Mouse (Mus musculus): ENCODE measurements at regions not wholly inside any gene's neighbourhood (a gene's known extent, or its start where the extent isn't known, plus 50 kb on each side); places are given as distances from the start of the nearest gene placed in this dataset.

- no peak for DNase-seq (ENCODE audit: low read depth, low spot score)
Observed at GRCm38 (mm10) chr6:31061813-31062212, 102.9 kb upstream of the Klf14 start.

- DNase-seq (ENCODE audit: low read depth, low spot score): no peak
Observed at GRCm38 (mm10) chr6:31065419-31065818, 106.5 kb upstream of the Klf14 start.

DNA sequence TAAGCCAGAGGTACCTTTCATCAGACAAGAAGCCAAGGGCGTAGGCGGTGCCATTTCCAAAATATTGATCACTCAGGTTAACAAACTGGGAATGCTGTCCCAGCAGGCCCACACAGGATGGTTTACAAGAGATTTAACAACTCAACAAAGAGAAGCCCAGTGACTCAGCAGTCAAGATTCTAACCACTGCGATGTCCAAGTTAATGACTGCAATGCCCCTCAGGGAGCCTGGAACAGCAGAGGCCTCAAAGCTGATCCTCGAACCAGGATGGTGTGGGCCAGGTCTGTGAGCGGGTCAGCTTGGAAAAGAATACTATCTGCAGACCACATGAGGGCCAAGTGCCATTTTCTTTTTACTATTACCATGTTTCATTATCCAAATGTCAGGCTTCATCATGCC, 108.0 kb upstream of the Klf14 start:
- DNase-seq (ENCODE audit: low read depth, low spot score): no peak

DNA sequence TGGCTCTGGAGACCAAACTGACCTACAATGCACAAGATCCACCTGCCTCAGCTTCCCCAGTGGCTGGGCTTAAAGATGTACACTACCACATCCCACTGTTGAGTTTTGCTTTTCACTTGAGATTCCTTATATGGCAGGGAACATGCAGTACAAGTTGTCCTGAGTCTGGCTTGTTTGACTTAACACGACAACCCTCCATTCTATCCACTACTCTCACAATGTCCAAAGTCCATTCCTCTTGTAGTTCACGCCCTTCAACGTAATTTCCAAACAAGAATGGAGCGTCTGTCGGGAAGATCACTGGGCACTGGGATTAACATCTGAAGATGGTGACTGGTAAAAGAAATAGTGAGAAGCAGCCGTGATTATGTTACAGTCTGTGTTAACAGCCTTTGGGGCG, 108.6 kb upstream of the Klf14 start:
- no peak for DNase-seq (ENCODE audit: low read depth, low spot score)

- DNase-seq (ENCODE audit: low read depth, low spot score): no peak
Observed at GRCm38 (mm10) chr6:31069243-31069642, 110.4 kb upstream of the Klf14 start.

DNA sequence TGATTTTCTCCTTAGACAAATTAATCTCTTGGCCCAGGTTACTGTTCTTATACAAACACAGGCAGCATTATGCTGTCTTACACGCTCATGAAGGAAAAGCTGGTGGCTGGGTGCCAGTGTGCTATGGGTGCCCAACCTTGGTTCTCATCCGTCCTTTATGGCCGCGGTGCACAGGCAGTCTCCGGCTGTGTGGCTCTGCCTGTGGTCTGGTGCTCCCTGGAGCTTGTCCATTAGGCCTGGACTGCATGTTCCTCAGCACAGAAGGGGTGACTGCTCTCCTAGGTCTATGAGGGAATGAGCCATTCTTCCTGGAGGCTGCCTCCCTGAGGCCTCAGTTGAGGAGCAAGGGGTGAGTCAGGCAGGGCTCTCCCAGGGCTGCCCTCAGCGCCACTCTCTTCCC, 111.7 kb upstream of the Klf14 start:
- no peak for DNase-seq (ENCODE audit: low read depth, low spot score)

DNA sequence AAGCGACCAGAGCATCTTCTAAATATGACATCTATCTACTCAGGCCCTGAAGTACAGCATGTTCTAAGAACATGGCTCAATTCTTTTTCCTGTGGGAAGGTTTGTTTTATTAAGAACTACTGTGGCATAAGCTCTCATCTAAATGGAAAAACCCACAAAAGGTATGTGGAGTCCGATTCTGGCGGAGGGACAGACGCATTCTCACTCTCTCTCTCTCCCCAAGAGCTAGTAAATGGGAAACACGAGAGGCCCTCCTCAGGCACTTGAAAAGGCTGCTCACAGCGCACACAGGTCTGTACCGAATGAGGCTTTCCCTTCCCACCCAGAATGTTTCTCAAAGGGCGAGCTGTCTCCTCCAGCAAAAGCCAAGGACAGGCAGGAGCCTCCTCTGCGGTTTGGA, 112.1 kb upstream of the Klf14 start:
- no peak for DNase-seq (ENCODE audit: low read depth, low spot score)

DNA sequence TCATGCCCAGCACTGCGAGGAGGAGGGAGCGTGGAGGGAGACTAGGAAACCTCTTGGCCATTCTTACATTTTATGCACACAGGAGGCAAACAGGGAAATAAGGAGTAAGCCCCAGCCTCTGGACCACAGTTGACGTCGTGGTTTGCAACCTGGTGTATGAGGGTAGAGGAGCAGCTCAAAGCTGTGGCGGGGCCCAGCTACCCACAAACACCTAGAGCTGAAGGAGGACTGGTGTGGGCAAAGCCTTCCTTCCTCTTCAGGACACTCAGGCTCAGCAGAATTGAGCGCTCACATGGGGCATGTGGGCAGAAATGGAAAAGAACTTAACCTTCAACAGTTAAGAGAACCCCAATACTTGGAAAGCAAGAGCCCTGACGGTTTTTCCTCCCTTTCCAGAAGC, 113.2 kb upstream of the Klf14 start:
- no peak for DNase-seq (ENCODE audit: low read depth, low spot score)

GRCm38 (mm10) chr6:31072559-31072958, 113.7 kb upstream of the Klf14 start:
- DNase-seq (ENCODE audit: low read depth, low spot score): no peak

DNA sequence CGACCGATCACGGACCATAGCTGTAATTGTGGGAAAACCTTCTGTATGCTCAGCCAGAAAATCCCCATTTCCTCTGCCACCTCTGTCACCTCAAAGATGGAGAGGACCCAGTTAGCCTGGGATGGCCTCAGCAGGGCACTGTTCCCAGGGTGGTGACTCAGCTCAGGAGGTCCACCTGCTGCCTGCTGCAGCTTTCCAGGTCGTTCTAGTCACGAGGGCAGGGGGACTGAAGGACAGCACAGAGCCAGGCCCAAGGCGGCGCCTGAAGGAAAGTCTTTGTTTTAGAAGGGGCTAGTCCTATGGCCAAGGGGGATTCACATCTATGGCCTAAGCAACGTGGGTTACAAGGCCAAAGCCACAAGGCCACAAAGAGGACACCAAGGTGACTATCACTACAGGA, 114.5 kb upstream of the Klf14 start:
- no peak for DNase-seq (ENCODE audit: low read depth, low spot score)

- no peak for DNase-seq (ENCODE audit: low read depth, low spot score)
Observed at GRCm38 (mm10) chr6:31074394-31074793, 115.5 kb upstream of the Klf14 start.

DNA sequence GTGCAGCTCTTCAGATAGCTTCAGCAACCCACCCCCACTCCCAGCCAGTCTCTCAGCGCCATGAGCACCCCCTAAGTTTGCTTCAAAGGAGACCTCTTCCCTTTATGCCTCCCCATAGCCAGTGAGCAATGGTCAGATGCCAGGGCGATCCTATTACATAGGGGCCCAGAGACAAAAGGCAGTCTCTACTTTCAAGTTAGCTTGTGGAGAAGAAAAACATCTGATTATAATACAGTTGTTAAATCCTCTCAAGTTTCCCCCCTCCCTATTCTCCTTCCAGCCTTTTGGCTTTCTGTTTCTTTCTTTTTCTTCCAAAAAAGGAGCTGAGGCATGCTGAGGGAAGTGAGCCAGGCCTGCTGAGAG, 116.3 kb upstream of the Klf14 start:
- DNase-seq (ENCODE audit: low read depth, low spot score): no peak

DNA sequence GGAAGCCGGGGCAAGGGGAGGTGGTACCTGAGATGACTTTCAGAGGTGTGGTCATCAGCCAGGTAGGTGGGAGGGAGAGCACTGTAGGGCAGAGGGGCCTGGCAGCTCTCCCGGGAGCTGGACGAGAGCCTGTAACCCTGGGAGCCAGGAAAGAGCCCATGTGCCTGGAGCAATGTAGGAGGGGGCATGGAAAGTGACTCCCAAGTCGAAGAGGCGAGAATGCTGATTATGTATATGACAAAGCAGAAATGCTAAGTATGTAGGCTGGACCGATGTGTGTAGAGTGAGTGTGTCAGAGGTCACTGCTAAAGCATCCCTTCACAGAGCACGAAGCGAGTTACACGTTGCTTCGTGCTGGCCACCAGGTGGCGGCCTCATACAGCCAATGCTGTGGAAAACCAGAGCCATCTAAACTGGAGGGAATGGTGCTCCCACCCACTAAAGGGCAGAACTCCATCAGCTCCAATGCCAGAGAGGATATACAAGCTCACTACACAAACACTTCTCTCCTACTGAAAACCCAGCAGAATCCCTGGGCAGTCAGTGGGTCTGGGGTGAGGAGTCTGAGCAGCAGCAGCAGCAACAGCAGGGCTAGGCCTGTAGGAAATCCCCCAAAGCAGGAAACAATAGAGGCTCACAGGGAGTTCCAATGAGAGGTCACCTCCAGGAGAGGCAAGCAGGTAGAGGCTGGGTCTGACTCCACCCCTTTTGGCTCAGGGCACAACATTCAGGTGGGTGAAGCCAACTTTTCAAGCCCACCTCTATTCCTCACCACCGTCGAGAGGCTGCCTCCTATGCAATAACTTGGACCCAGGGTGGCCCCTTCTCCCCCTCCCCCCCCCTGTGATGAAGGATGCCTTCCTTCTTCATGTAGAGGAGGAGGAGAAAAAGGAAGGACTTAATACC, 116.9 kb upstream of the Klf14 start:
- peak; percentile 42 for DNase-seq (ENCODE audit: low read depth, low spot score)

- no peak for DNase-seq (ENCODE audit: low read depth, low spot score)
Observed at GRCm38 (mm10) chr6:31076478-31076834, 117.6 kb upstream of the Klf14 start.

DNA sequence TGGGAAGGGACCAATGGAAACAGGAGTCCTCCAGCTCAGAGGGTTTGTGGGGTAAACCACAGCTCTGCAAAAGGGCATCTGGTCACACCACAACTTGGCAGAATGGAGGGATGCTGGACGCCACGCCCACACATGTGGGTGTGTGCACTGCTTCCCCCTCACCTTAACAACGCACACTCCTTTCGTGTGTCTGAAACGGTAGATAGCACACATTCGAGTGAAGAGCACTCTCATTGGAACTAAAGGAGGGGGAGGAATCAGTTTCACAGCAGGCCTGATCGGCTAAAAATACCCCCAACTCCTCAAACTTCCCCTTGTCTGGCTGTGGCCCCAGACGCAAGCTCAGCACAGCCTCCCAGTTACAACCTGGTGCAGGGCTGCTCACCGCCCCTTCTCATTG, 118.3 kb upstream of the Klf14 start:
- no peak for DNase-seq (ENCODE audit: low read depth, low spot score)

- no peak for DNase-seq (ENCODE audit: low read depth, low spot score)
Observed at GRCm38 (mm10) chr6:31077779-31078178, 118.9 kb upstream of the Klf14 start.

DNA sequence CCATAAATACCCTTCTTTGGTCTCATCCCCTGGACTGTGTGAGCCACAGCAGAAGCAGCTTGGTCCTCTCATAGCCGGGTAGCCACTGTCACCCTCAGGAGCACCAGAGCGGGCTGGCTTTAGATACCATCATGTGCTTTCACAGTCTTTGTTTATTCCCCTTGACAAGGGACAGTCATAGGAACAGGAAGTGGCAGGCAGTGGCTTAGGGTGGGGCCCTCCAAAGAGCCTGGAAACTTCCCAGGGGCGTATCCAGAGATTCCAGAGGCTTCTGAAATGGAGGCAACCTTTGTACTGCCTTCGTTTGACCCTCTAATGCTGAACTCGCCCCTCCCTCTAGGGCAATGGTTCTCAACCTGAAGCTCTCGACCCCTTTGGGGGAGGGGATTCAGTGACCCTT, 119.5 kb upstream of the Klf14 start:
- no peak for DNase-seq (ENCODE audit: low read depth, low spot score)

GRCm38 (mm10) chr6:31079586-31080259, 120.8 kb upstream of the Klf14 start:
- DNase-seq (ENCODE audit: low read depth, low spot score): no peak

DNA sequence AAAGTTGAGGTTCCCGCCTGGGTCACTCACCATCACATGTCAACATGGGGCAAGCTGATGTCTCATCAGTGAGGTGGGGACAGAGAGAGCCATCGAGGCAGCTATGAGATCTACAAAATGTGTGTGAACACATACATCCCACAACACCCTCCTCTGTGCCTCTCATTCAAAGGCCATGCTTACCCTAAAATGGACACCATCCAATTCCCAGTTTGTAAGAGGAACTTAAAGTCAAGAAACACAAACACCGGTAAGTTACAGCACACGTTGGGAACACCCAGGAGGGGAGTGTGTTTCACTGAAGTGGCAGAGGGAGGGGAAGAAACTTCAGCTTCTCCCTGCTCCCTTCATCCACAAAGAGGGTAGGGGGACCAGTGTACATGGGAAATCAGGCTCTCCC, 121.4 kb upstream of the Klf14 start:
- DNase-seq (ENCODE audit: low read depth, low spot score): no peak

GRCm38 (mm10) chr6:31080691-31081090, 121.8 kb upstream of the Klf14 start:
- DNase-seq (ENCODE audit: low read depth, low spot score): no peak

DNA sequence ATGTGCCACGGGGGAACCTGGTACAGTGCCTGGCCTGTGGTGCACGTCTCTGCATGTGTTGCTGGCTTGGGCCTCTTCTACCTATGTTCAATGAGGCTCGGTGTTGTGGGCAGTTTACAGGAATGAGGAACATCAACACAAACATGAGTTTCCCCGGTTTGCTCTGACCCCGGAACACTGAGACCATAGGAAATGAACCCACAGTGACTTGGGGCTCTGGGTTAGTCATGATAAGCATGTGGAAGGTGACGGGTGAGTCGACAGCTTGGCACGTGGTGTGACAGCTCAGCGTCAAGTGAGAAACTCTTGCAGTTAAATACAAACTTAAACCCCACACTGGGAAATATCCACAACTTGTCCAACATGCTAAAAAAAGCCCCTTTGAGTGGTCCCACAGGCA, 122.4 kb upstream of the Klf14 start:
- no peak for DNase-seq (ENCODE audit: low read depth, low spot score)

DNA sequence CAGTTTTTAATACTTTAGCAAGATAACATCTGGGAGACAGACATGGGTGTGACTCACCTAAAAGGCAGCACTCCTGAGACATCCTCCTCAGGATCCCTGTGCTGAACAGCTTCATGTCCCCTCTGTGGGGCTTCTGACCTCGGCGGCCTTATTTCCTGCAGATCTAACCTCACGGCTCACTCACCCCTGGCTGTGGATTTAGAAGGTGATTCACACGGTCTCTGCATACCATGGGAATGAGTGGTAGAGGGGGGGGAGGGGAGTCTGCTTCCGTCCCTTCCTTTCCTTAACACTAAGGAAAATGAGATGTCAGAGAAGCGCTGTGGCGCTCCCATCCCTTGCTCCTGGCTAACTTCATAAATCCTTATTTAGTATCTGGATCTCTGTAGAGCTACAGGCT, 123.1 kb upstream of the Klf14 start:
- no peak for DNase-seq (ENCODE audit: low read depth, low spot score)
